Comparison of ENCODE assay signal across 24 mouse cellular contexts in the genomic region with DNA sequence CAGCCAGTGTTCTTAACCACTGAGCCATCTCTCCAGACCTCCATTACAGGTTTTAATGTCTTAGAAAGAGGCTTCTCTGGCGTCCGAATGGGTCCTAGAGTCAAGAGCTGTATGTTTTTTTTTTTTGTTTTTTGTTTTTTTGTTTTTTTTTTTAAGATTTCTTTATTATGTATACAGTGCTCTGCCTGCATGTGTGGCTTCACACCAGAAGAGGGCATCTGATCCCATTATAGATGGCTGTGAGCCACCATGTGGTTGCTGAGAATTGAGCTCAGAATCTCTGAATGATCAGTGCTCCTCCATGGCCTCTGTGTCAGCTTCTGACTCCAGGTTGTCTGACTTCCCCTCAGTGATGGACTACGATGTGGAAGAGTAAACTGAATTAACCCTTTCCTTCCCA. TPM values are rescaled to one million over a fixed set of nuclear protein-coding genes. Genes with fewer than 3 reads are reported as not detected.
DNase-seq lines count a peak whose midpoint lies in the region; ATAC-seq and TF ChIP-seq lines count a peak whose summit lies in the region.
"Had no signal": no experiment of that assay in that cellular context is flagged by ENCODE, and none has a peak within 500 bp of the region (broad histone marks: within the 10 kb centered on the region; RNA-seq: fewer than 3 reads in every experiment).

No protein-coding gene starts in this region.

- 65% methylated on average over 3 of the region's 3 CpGs for WGBS in hindbrain, postnatal 0 days
- WGBS in hindbrain, embryonic 10.5 days: 59% methylated on average over 3 of the region's 3 CpGs

- H3K4me3 ChIP-seq in hindbrain, postnatal 0 days (ENCODE audit: low read length): no peak overlapping the region
- no peak overlapping the region for H3K4me3 ChIP-seq in hindbrain, embryonic 10.5 days
- no peak overlapping the region for H3K4me3 ChIP-seq in left cerebral cortex, adult 2 months
- H3K4me3 ChIP-seq in ES-Bruce4 (ENCODE audit: low read depth, low read length): no peak overlapping the region
- H3K4me3 ChIP-seq: forebrain, embryonic 10.5 days; forebrain, embryonic 13.5 days; heart, embryonic 12.5 days; heart, embryonic 15.5 days had no signal

- H3K9me3 ChIP-seq in hindbrain, postnatal 0 days (ENCODE audit: low read length): no peaks in the 10 kb centered on the region
- peaks cover 5% of the 10 kb centered on the region; the same call in 1 of the 2 replicates for H3K9me3 ChIP-seq in hindbrain, embryonic 10.5 days
- H3K9me3 ChIP-seq in ES-Bruce4 (replicated peaks; ENCODE audit: control insufficient read depth, insufficient read depth, low read length, poor library complexity, severe bottlenecking): peaks cover 6% of the 10 kb centered on the region
- H3K9me3 ChIP-seq: heart, embryonic 15.5 days had no signal

- no peak overlapping the region for H3K4me2 ChIP-seq in hindbrain, postnatal 0 days (ENCODE audit: low read depth, low read length)
- H3K4me2 ChIP-seq: forebrain, embryonic 13.5 days; heart, embryonic 12.5 days; heart, embryonic 15.5 days; hindbrain, embryonic 14.5 days had no signal

- no peaks in the 10 kb centered on the region for H3K36me3 ChIP-seq in hindbrain, postnatal 0 days (ENCODE audit: insufficient read depth, low read length)
- H3K36me3 ChIP-seq in hindbrain, embryonic 10.5 days: no peaks in the 10 kb centered on the region
- H3K36me3 ChIP-seq in ES-Bruce4 (ENCODE audit: control insufficient read depth, insufficient read depth, low read length, poor library complexity, severe bottlenecking): no peaks in the 10 kb centered on the region
- H3K36me3 ChIP-seq: forebrain, embryonic 10.5 days; heart, embryonic 12.5 days; heart, embryonic 15.5 days had no signal

- no peaks in the 10 kb centered on the region for H3K27me3 ChIP-seq in hindbrain, postnatal 0 days (ENCODE audit: insufficient read depth, low read length)
- H3K27me3 ChIP-seq in hindbrain, embryonic 10.5 days (ENCODE audit: insufficient read depth, poor library complexity, severe bottlenecking): no peaks in the 10 kb centered on the region
- no peaks in the 10 kb centered on the region for H3K27me3 ChIP-seq in ES-Bruce4 (ENCODE audit: control insufficient read depth, insufficient read depth, low read length, poor library complexity, severe bottlenecking)
- H3K27me3 ChIP-seq: CH12.LX; forebrain, embryonic 13.5 days; heart, embryonic 12.5 days; heart, embryonic 15.5 days had no signal

- no peak for TF ChIP-seq POLR2A in ES-Bruce4 (IDR thresholded peaks at IDR 0.05; ENCODE audit: insufficient read depth, low read length)

- intact Hi-C loops in left cerebral cortex, adult 2 months (cut with DNase I): no loop called here
- intact Hi-C loops in left cerebral cortex, postnatal 25 days (cut with DNase I): no loop called here

- H3K27ac ChIP-seq in hindbrain, postnatal 0 days: no peak overlapping the region
- no peak overlapping the region for H3K27ac ChIP-seq in hindbrain, embryonic 10.5 days
- no peak overlapping the region for H3K27ac ChIP-seq in left cerebral cortex, adult 2 months
- H3K27ac ChIP-seq in ES-Bruce4 (ENCODE audit: insufficient read depth, low read length): peak overlapping the region; percentile 51; the same call in 1 of the 2 replicates
- H3K27ac ChIP-seq: forebrain, embryonic 10.5 days; forebrain, embryonic 13.5 days; heart, embryonic 15.5 days; hindbrain, embryonic 14.5 days had no signal

- TF ChIP-seq CTCF in hindbrain, postnatal 0 days (IDR thresholded peaks at IDR 0.05; ENCODE audit: low read depth): peak; percentile 45
- peak; percentile 3; the same call in 1 of the 2 replicates for TF ChIP-seq CTCF in left cerebral cortex, adult 2 months (IDR thresholded peaks at IDR 0.05)
- TF ChIP-seq CTCF in ES-Bruce4 (IDR thresholded peaks at IDR 0.05; ENCODE audit: low read depth, low read length): no peak

- no peak overlapping the region for H3K9ac ChIP-seq in hindbrain, postnatal 0 days (replicated peaks; ENCODE audit: low read length)
- no peak overlapping the region for H3K9ac ChIP-seq in ES-Bruce4 (ENCODE audit: low read depth, poor library complexity, severe bottlenecking)
- H3K9ac ChIP-seq: forebrain, embryonic 13.5 days; heart, embryonic 12.5 days; heart, embryonic 15.5 days; hindbrain, embryonic 14.5 days had no signal

- DNase-seq in hindbrain, postnatal 0 days (ENCODE audit: low spot score): no peak
- DNase-seq in hindbrain, embryonic 10.5 days (ENCODE audit: low spot score): no peak
- no peak for DNase-seq in left cerebral cortex, adult 2 months (ENCODE audit: extremely low spot score in 1 of 2, low spot score in 2 of 2)
- DNase-seq in left cerebral cortex, postnatal 25 days (ENCODE audit: low spot score in 2 of 2): no peak
- no peak for DNase-seq in cerebellum, adult 8-10 months
- DNase-seq: adrenal gland, adult 8-10 months; adrenal gland, postnatal 25 days; B cell, adult 2 months; cerebellum, adult 11-12 months; cerebellum, adult 9-10 months; cerebellum, postnatal 14 days; gastrocnemius, postnatal 25 days; heart, adult 18-20 months; heart, postnatal 10 days; heart, postnatal 36 days had no signal

- no peak for ATAC-seq in hindbrain, postnatal 0 days
- ATAC-seq in megakaryocyte-erythroid progenitor cell, adult 5-6 weeks (replicated peaks; ENCODE audit: low FRiP score, low TSS enrichment, poor library complexity, severe bottlenecking): 0 out of 2 replicates have a peak, but pooled peaks have one; percentile 17
- ATAC-seq: activated CD4-positive, CD25-positive, alpha-beta regulatory T cell, adult 4 months; forebrain, embryonic 13.5 days had no signal

- TF ChIP-seq EP300 in ES-Bruce4 (IDR thresholded peaks at IDR 0.05; ENCODE audit: insufficient read depth, low read depth, low read length): no peak

- H3K4me1 ChIP-seq in hindbrain, postnatal 0 days (ENCODE audit: insufficient read depth, low read length): no peaks in the 10 kb centered on the region
- H3K4me1 ChIP-seq in hindbrain, embryonic 10.5 days (replicated peaks): 0 out of 2 replicates have a peak, but pooled peaks cover 10% of the 10 kb centered on the region
- peaks cover 5% of the 10 kb centered on the region for H3K4me1 ChIP-seq in ES-Bruce4 (ENCODE audit: control insufficient read depth, insufficient read depth, low read length)
- H3K4me1 ChIP-seq: forebrain, embryonic 13.5 days; heart, embryonic 12.5 days; heart, embryonic 15.5 days had no signal

RNA-seq across cellular contexts. Expression of a gene that starts 20.0 kb away (rescaled TPM):
- 18.7 and 22.4 TPM in 2 replicates for total RNA-seq in hindbrain, postnatal 0 days (2014; rRNA removed)
- 13.1 and 14.4 TPM in 2 replicates for polyA plus RNA-seq in hindbrain, postnatal 0 days (2015; fragmentation: Nextera tagmentation; extraction: Ambion mirVana)
- 11.9 and 14.9 TPM in 2 replicates for polyA plus RNA-seq in hindbrain, embryonic 10.5 days (2016; fragmentation: Nextera tagmentation; extraction: Ambion mirVana)
- 10 to 100 TPM; 14.0 to 15.1 TPM for total RNA-seq in left cerebral cortex, adult 2 months (2021)
- total RNA-seq in left cerebral cortex, postnatal 25 days (2021): 10 to 100 TPM; 14.8 to 16.3 TPM
- 14.2 and 18.5 TPM in 2 replicates for polyA plus RNA-seq in ES-Bruce4 (2011; ENCODE audit: insufficient read depth, insufficient read length, low read depth, missing spikeins)
- total RNA-seq in megakaryocyte-erythroid progenitor cell, adult 5-6 weeks (2014; fragmentation: Nextera tagmentation): 24.9 and 33.7 TPM in 2 replicates
- total RNA-seq in megakaryocyte-erythroid progenitor cell, adult 5-6 weeks (2017): 13.9 and 29.8 TPM in 2 replicates

RNA-seq across cellular contexts. Expression of a gene that starts 21.8 kb away (rescaled TPM):
- 18.9 and 21.0 TPM in 2 replicates for total RNA-seq in hindbrain, postnatal 0 days (2014; rRNA removed)
- polyA plus RNA-seq in hindbrain, postnatal 0 days (2015; fragmentation: Nextera tagmentation; extraction: Ambion mirVana): 59.4 and 60.8 TPM in 2 replicates
- 95.4 and 120 TPM in 2 replicates for polyA plus RNA-seq in hindbrain, embryonic 10.5 days (2016; fragmentation: Nextera tagmentation; extraction: Ambion mirVana)
- total RNA-seq in left cerebral cortex, adult 2 months (2021): 100 to 1,000 TPM; 373 to 381 TPM
- total RNA-seq in left cerebral cortex, postnatal 25 days (2021): 100 to 1,000 TPM; 388 to 390 TPM
- polyA plus RNA-seq in ES-Bruce4 (2011; ENCODE audit: insufficient read depth, insufficient read length, low read depth, missing spikeins): 154 and 163 TPM in 2 replicates
- total RNA-seq in megakaryocyte-erythroid progenitor cell, adult 5-6 weeks (2014; fragmentation: Nextera tagmentation): 136 and 180 TPM in 2 replicates
- total RNA-seq in megakaryocyte-erythroid progenitor cell, adult 5-6 weeks (2017): 91.7 and 104 TPM in 2 replicates
